Mouse (Mus musculus) stomach, postnatal 0 days (tissue): ENCODE measurements at regions not wholly inside any gene's neighbourhood (a gene's known extent, or its start where the extent isn't known, plus 50 kb on each side); places are given as distances from the start of the nearest gene placed in this dataset.

Experiments used
- CTCF ChIP-seq: IDR thresholded peaks from 2 replicates; pipeline ENCODE4 v1.5.1; 2016; ENCODE audit warnings: antibody characterized with exemption, low read depth, mild to moderate bottlenecking, moderate library complexity
- EP300 ChIP-seq: optimal IDR thresholded peaks from 2 replicates; pipeline ENCODE3; 2016; ENCODE audit warnings: antibody characterized with exemption

DNA sequence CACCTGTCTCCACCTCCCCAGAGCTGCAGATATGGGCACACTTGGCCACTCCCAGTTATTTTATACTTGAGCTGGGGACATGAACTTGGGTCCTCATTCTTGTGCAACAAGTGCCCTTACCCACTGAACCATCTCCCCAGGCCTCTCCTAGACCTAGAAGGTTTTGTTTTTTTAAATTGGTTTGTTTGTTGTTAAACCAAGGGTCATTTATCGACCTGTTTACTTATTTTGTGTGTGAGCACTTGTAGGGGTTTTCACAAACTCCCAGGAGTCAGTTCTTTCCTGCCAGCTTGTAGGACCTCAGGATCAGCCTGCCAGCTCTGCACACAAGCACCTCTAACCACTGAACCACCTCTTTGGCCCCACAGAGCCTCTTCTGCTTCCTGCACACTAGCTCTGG is 140.8 kb downstream of the Tfap2c start:
- TF ChIP-seq CTCF (no peak), EP300 (no peak)
